Mouse (Mus musculus) kidney, adult 2 months (tissue): ENCODE results near the gene Cpm.

Experiments used
- CTCF ChIP-seq: fragments of 200-500 bp; conservative IDR thresholded peaks from 2 replicates; pipeline ENCODE4 v1.5.1; 2011; ENCODE audit warnings: low read depth, mild to moderate bottlenecking, control low read depth, low read length, moderate library complexity, mixed read lengths; ENCODE audit not compliant: insufficient read depth, insufficient read length
- POLR2A ChIP-seq: fragments of 200-500 bp; IDR thresholded peaks from one replicate; pipeline ENCODE4 v1.6.1; 2011; ENCODE audit warnings: low read depth, low read length, control low read depth

- TF ChIP-seq POLR2A (no peak), CTCF (no peak)
Observed at GRCm38 (mm10) chr10:117690770-117691296, 61.5 kb downstream of the Cpm start.
